Mouse (Mus musculus) urinary bladder, postnatal 36 days (tissue): ENCODE measurements around the gene Scd3.
"Not testable (repeated sequence)": the region's sequence is repeated elsewhere in the genome, so short reads cannot be mapped to it uniquely, and the experiment has no call there.

Experiments used
- DNase-seq, 2 experiments: peaks; one replicate each; pipeline ENCODE4 v3.0.0; 2022; ENCODE audit warnings: low spot score in 2 of 2, mixed read lengths in 1 of 2

Scd3 gene

DNA sequence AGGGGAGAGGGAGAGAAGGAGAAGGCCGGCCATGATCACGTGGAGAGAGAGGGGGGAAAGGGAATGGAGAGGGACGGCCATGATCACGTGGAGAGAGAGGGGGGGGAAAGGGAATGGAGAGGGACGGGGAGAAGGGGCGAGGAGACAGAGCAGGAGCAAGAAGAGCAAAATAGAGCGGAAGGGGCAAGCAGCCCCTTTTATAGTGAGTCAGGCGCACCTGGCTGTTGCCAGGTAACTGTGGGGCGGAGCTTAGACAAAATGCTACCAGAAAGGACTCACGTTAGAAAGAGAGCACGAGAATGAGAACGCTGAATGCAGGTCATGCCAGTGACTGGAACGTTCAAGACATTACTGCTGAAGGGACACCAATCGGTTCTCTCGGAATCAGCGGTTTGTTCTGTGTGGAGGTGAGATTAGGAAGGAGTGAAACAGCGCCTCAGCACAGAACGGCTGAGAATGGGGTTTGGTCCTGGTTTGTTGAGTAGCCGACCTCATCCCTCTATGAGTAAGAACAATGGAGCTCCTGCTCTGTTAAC, 34.5 kb downstream of the Scd3 start:
- DNase-seq: no peak

DNA sequence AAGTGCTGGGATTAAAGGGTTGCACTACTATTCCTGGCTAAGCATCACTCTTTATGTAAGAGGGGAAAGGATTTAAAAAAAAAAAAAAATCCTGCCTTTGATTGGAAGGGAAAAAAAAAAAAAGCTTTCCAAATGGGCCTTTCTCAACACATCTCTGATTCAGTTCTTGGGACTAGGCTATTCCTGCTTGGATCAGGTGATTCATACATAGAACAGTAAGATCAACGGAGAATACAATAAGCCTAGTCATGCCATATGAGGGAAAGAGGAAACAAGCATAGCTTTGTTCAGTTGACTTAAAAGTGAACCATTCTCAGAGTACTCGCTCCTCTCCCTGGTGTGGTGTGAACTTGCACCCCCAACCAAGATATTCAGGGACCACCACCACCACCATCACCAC, 35.8 kb downstream of the Scd3 start:
- no peak for DNase-seq

DNA sequence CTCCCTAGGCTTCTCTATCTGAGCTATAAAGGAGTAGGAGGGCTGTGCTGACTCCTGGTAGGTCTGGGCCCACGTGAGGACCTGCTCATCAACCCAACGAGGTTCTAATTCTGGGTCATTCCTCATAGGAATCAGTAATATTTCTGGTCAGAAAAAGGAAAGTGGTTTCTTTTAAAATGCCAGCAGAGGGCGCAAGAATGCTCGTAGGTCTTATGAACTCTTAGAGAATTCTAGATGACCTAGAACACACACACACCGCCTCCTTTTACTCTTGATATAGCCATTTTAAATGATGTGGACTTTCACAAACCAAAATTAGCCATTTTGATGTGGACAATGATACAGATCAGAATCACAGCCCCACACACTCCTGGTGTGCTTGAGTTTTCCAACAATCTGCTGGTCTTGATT, 42.7 kb downstream of the Scd3 start:
- DNase-seq: no peak

DNA sequence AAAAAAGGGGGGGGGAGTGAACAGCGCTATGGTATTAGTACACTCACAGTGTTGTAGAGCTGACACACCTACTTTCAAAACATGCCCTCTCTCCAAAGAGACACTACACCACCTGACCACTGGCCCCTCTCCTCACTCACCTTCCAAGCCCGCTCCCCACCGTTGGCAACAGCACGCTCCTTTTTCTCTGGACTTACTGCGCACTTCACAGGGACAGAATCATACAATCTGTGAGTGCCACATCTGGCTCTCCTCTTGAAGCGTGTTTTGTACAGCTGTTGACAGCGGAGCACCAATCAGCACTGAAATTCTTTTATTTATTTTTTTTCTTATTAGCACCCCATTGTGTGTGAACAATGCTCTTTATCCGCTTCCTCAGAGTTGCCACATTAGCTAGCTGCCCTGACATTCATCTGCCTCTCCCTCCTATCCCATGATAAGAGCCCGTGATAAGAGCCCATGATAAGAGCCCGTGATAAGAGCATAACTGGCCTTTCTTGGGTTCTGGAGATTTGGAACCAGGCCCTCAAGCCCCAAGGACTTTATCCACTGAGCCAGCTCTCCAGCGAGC, 43.4 kb downstream of the Scd3 start:
- no peak for DNase-seq

DNA sequence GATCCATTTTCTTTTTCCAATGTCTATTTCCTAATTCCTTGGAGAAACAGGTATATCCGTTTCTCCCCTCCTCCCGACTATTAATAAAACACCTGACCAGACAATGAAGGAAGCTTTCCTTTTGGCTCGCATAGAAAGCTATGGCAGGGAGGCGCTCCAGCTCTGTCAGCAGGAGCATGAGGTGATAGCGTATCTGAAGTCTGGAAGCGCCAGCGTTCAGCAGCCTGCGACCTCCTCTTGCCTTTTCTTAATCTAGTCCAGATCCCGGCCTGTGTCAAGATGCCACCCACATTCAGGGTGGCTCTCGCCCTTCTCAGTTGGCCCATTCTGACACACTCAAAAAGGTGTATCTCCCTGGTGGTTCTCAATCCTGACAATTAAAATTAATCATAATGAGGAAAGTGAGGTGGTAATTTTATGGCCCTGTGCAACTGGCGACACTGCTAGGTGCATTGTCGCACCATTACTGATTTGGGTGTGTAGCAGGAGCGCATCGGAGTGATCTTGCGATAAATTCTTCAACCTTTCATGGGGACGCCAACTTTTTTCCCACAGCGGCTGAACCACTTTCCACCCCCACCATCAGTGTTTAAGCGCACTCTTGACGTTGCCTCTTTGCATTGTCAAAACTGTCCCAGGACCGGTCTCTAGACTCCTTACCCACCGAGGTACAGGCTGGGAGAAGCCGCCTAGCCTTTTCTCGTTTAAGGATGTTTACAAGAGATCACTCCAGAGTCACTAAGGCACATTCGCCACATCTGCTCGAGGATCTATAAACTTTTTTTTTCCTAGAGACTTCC, 44.4 kb downstream of the Scd3 start:
- DNase-seq: peak in 1 of 2 experiments; percentile 41

DNA sequence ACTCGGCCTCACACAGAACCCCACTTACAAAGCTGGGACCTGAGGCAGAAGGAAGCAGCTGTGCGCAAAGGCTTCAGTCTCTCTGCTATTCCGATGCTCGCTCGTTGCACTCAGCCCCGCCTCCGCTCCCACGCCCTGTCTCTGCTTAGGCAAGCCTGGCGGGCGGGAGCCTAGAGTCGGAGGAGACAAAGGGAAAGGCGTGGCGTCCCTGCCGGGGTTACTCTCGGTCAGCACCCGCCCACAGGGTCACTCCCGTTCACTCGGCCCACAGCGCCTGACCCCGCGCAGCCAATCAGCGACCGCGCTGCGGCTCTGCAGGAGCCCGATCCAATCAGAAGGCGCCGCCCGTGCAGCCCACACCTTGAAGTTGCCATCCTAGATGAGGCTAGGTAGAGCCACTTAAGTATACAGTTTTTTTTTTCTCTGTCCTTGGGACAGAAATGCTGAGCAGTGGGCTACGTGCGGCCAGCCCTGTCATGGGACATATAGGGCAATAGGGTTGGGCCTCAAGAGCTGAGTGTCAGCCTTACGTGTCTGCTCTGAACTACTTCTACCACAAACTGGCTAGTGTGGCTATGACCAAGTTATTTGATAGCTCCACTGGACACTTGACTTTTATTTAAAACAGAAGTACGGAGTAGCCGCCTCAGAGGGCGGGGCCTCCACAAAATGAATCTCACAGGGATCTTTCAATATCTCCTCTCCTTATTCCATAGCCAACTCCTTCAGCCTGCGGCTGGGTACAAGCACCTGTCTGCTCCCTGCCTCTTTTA, 45.2 kb downstream of the Scd3 start:
- DNase-seq: peak; percentile 95 to 97

DNA sequence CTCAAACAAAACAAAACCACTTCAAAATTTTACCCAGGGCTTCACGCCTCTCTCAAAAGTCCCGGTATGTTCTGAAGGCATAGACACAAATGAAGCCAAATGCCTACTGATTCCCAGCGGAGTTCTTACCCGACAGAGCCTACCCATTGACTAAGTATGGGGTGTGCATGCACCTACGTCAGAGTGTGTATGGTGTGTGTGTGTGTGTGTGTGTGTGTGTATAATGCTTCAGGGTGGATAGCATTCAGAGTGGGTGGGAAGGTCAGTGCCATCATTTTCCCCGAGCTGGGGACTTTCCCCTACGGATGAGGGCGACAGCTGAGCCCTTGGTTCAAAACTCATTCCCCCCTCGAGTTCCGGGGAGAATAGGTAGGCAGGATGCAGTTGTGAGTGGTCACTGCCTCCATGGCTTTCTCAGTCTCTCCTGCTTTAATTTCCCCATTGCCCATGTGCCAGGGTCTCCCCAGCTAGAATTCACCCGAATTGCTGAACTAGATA, 45.8 kb downstream of the Scd3 start:
- DNase-seq: no peak

DNA sequence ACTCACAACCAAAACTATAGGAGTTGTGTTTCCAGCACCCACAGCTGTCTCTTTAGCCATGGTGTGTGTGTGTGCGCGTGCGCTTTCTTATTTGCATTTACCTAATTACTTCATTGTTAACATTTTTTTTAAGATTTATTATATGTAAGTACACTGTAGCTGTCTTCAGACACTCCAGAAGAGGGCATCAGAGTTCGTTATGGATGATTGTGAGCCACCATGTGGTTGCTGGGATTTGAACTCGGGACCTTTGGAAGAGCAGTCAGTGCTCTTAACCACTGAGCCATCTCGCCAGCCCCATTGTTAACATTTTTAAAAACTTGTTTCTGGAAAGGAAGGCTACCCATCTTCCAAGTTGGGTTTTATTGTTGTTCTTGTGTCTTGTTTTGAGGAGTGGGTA, 48.1 kb downstream of the Scd3 start:
- DNase-seq: not testable (repeated sequence)

DNA sequence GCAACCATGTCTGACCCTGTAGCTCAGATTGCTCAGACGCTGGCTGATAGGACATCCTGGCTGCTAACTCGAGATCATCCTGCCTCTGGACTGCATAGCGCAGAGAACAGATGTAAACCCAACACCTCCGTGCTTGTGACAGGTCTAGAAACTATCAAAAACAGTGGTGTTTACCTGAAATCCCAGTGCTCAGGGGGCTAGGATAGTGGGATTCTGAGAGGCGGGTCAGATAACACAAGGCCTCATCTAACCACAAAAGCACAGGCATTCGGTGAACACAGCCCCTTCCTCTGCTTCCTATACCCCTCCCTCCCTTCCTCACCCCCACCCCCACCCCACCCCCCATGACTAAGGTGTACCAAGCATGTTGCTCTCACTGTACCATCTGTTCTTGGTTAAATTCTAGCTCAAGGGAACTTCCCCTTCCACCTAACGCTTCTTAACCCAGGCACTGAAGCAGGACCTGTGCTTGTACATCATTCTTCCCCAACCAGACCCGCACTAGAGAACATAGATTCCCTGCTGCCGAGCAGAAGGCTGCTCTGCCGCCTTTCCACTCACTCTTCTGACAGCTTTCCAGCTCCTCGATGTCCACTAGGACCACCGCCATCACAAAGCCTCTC, 49.0 kb downstream of the Scd3 start:
- DNase-seq: no peak

DNA sequence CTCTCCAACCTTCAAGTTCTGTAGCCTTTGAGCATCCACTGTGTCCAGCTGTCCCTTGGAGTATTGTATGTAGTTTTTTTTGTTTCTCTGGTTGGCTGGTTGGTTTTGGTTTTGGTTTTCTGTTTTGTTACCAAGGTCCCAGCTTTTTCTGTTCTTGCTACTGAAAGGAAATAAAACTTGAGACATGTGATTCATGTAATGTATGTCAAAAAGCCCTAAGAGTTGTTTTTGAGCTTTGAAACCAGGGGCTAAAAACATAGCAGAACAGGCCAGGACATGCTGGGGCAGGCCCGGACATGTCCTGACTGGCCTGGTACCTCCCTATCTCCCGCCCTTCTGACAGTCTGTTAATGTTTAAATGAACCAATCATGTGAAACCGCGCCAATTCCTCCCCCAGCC, 51.0 kb downstream of the Scd3 start:
- DNase-seq: not testable (repeated sequence)

DNA sequence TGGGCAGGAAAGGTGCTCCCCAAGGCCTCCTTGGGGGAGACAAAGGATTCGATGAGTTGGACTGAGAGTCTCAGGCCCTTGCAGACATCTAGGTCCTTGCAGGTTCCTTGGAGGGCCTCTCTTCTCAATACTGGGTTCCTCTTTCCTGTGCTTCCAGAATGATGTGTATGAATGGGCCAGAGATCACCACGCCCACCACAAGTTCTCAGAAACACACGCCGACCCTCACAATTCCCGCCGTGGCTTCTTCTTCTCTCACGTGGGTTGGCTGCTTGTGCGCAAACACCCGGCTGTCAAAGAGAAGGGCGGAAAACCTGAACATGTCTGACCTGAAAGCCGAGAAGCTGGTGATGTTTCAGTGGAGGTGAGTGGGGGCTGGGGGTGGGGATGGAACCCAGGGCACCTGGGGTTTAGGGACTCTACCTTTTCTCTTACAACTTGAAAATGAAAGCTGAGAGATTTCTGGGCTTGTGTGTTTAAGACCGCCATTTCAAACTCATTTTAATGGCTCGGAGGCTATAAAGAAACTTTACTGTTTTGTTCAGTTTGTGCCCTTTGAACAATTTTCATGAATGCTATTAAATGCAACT, 54.4 kb downstream of the Scd3 start:
- no peak for DNase-seq

DNA sequence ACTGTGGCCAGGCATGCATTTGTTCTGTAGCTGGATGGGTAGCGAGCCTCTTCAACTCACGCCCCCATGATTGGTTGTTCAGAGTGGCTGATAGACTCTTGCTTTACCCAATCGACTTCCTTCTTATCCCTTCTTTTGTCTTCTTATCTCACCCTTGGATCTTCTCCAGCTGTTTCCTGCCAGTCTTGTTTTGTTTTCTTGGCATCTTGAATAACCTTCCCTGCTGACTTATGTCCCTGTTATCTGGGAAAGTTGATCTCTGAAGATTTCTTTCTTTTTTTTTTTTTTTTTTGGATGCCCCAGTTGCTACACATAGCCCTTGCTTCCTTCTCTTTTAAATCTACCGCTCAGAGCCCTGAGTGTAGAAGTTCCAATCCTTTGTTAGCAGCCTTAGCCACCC, 56.4 kb downstream of the Scd3 start:
- DNase-seq: no peak

DNA sequence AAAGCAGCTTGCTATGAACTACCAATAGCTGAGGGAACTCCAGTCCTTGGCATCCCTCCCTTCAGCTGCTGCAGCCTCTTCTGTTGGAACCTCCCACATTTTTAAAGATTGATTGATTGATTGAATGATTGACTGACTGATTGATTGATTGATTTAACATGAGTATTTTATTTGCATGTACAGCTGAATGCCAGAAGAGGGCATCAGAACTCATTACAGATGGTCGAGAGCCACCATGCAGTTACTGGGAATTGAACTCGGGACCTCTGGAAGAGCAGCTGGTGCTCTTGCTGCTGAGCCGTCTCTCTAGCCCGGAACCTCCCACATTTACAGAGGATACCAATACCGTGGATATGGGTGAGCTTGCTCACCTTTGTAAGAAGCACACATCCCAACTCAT, 57.4 kb downstream of the Scd3 start:
- no peak for DNase-seq

DNA sequence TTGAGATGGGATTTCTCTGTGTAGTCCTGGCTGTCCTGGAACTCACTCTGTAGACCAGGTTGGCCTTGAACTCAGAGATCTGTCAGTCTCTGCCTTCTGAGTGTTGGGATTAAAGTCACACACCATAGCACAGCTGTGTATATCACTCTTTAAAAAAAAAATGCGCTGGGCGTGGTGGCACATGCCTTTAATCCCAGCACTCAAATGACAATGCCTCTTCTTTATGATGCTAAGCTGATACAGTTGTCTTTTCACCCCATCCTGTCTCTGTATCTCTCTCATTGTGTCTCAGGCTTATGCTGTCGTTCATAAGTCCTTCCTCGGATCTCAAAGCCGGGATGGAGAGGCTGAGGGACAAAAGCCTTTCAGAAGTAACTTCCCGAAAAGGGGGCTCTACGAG, 58.7 kb downstream of the Scd3 start:
- no peak for DNase-seq

DNA sequence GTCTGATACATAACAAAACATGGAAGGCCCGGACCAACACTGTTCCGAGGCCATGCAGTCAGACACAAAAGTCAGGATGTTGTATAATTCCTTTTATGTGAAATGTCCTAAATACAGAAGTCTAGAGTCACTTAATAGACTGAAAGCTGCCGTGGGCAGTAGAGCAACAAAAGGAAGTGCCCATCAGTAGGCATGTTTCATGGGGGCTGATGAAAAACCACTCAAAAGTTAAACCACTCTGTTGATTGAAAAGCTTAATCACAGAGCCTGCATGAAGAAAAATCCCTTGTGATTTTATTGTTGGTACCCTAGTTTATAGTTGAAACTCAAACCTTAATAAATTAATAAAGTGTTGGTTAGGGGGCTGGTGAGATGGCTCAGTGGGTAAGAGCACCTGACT, 60.5 kb downstream of the Scd3 start:
- no peak for DNase-seq

DNA sequence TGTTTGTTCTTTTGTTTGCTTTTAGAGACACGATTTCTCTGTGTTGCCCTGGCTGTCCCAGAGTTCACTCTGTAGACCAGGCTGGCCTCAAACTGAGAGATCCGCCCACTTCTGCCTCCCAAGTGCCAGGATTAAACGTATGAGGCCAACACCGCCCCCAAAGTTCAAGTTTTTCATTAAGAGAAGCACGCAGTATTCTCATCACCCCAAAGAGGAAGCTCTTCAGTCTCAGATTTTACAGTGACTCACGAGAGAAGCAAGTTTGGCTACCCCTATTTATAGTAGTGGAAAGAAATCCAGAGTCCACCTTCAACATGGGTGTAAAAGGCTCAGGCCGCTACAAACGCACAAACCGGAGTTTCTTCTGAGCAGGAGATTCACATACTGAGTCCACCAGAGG, 61.2 kb downstream of the Scd3 start:
- no peak for DNase-seq

DNA sequence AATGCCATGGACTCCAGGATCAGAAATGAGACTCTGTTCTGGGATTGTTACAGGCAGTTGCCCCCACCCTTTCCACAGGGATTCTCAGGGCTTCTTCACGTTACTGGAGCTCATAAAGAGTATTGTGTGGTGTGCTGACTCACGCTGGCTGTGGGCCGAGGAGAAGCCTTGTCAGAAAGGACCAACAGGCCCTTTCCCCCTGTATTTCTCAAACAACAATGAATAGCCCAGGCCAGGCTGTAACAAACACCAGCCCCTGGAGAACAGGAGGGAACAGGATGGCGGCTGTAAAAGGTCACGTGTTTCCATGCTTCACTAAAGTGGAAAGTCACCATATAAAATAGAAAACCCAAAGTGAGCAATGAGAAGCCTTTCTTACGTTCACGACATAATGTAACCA, 62.2 kb downstream of the Scd3 start:
- DNase-seq: peak in 1 of 2 experiments; percentile 48

DNA sequence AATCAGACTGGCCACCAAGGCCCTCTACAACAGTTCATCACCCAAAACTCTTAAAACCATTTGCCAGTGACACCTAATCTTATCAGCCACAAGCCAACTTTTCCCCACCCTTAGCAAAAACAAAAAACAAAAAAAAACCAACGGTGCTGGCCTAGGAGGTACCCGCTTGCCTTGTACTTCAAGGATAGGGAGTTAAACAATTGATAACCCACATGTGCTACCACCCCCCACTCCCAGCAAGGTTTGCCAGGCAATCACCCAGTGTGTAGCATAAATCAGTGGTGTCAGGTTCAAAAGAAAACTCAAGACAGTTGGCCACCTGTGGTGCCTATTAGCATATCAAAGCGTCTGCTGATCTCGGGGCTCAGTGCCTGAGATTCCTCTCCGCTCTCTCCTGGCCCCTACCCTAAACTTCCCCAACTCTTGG, 62.9 kb downstream of the Scd3 start:
- no peak for DNase-seq

DNA sequence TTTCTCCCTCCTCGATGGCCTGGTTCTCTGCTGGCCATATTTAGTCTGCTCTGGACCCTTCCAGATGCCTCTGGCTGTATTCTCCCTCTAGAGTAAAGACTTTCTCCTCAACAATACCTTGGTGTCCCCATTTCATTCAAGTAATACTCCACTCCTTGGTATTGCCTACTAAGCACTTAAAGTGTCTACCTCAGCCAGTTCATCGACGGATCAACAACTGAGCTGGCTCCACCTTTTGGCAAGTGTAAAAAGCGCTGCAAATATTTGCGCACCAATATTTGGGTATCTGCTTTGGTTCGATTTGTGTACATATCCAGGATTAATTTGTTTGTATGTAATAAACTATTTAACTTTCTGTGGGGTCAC, 63.4 kb downstream of the Scd3 start:
- DNase-seq: no peak

DNA sequence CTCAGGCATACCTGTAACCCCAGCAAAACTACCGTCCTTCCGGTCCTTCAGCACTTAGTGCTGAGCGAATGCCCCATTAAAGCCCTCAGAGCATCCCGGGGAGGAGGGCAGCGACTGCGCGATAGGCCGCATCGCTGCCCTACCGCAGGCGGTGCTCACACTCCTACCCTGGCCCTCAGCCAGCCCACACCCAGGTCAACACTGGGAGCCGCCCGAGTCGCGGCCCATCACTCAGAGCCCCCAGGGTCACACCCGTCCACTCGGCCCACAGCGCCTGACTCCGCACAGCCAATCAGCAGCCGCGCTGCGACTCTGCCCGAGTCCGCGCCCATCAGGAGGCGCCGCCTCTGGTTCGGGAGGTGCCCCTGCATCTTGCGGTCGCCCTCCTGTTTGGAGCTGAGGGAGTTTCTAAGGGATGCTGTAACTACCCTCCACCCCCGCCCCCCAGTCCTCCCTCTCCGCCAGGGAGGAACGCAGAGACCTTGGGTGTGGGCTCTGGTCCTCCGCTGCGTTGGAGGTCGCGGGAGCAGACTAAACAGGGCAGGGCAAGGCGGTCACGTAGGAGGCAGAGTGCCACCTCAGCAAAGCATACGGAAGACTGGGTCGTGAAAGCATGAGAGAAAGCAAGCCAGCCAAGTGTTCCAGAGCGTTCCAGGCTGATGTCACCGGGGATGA, 63.9 kb downstream of the Scd3 start:
- DNase-seq: peak; percentile 86 to 88

DNA sequence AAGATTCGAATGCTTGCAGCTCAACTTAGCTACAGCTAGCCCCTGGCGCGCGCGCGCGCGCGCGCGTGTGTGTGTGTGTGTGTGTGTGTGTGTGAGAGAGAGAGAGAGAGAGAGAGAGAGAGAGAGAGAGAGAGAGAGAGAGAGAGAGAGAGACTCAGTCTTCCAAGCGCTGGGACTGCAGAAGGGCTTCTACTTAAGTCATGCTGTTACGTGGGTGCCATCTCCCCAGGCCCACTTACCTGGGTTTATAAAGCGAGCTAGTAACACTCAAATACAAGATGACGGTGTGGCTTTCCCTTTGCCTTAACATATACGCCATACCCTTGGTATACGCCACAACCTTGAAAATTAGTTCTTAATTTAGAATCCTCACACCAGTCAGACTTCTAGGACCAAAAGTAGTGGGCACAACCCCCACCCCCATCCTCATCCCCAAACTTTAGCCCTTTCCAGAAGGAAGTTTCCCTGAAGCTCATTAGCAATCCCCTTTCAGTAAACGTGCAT, 64.5 kb downstream of the Scd3 start:
- DNase-seq: no peak
